Mouse (Mus musculus): Measurements from ENCODE around the gene Galnt10.

- TF ChIP-seq CTCF (IDR thresholded peaks at IDR 0.05; ENCODE audit: low read depth, low read length) (no peak), GATA1 (IDR thresholded peaks at IDR 0.05; ENCODE audit: borderline replicate concordance, low read length) (no peak)
These were observed 811 bp upstream of the Galnt10 start for GRCm38 (mm10) chr11:57644245-57645017.

Measured in G1E (cell line).